12 mouse cellular contexts compared by ENCODE assay signal in the genomic region with DNA sequence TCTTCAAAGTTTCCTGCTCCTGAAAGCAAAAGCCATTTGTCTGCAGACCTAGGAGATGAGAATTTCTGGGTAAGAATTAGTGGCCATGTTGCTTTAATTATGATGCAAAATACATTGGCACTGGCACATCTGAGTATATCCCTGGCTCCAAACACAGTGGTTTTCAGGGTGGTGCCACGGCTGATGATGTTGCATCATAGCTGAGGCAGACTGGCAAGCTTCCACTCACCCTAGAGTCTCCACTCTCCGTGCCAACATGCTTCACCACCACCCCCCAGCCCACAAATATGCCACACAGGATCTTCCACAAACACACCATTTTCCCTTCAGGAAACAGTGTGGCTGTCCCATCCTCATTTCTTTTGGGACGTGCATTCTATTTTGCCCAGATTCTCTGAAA.
DNase-seq lines count a peak whose midpoint lies in the region; ATAC-seq and TF ChIP-seq lines count a peak whose summit lies in the region.
"Had no signal": no experiment of that assay in that cellular context is flagged by ENCODE, and none has a peak within 500 bp of the region (broad histone marks: within the 10 kb centered on the region; RNA-seq: fewer than 3 reads in every experiment).

No protein-coding gene starts in this region.

- no peaks in the 10 kb centered on the region for H3K4me1 ChIP-seq in lung, postnatal 0 days (ENCODE audit: insufficient read depth, low read depth, low read length)
- H3K4me1 ChIP-seq in hindbrain, embryonic 13.5 days (replicated peaks) = no peaks in the 10 kb centered on the region
- no peaks in the 10 kb centered on the region for H3K4me1 ChIP-seq in forebrain, embryonic 11.5 days (replicated peaks; ENCODE audit: control insufficient read depth, insufficient read depth, low read length)

- TF ChIP-seq EP300 in lung, postnatal 0 days (IDR thresholded peaks at IDR 0.05) = no peak

- no peak for ATAC-seq in lung, postnatal 0 days
- no peak for ATAC-seq in hindbrain, embryonic 13.5 days (ENCODE audit: low FRiP score)
- ATAC-seq in forebrain, embryonic 11.5 days (replicated peaks; ENCODE audit: low FRiP score) = no peak

- H3K9ac ChIP-seq in lung, postnatal 0 days (replicated peaks; ENCODE audit: low read depth) = no peak overlapping the region
- no peak overlapping the region for H3K9ac ChIP-seq in hindbrain, embryonic 13.5 days
- no peak overlapping the region for H3K9ac ChIP-seq in forebrain, embryonic 11.5 days (ENCODE audit: low read length)

- no peak overlapping the region for H3K4me2 ChIP-seq in lung, postnatal 0 days (replicated peaks; ENCODE audit: low read depth, low read length)
- no peak overlapping the region for H3K4me2 ChIP-seq in hindbrain, embryonic 13.5 days
- no peak overlapping the region for H3K4me2 ChIP-seq in forebrain, embryonic 11.5 days (ENCODE audit: low read depth, low read length, severe bottlenecking)

- H3K27ac ChIP-seq in lung, postnatal 0 days (ENCODE audit: low read length) = no peak overlapping the region
- H3K27ac ChIP-seq in hindbrain, embryonic 13.5 days = no peak overlapping the region
- H3K27ac ChIP-seq in forebrain, embryonic 11.5 days (ENCODE audit: low read depth, low read length) = no peak overlapping the region
- H3K27ac ChIP-seq: heart, adult 2 months had no signal

- H3K9me3 ChIP-seq in lung, postnatal 0 days (ENCODE audit: low read length) = no peaks in the 10 kb centered on the region
- no peaks in the 10 kb centered on the region for H3K9me3 ChIP-seq in hindbrain, embryonic 13.5 days
- no peaks in the 10 kb centered on the region for H3K9me3 ChIP-seq in forebrain, embryonic 11.5 days (ENCODE audit: control insufficient read depth, low read length)

- no peak overlapping the region for H3K4me3 ChIP-seq in lung, postnatal 0 days (ENCODE audit: low read depth, low read length)
- no peak overlapping the region for H3K4me3 ChIP-seq in hindbrain, embryonic 13.5 days
- no peak overlapping the region for H3K4me3 ChIP-seq in forebrain, embryonic 11.5 days (ENCODE audit: low read depth, low read length)
- H3K4me3 ChIP-seq: erythroblast, embryonic 14.5 days; heart, adult 2 months had no signal

- no peaks in the 10 kb centered on the region for H3K27me3 ChIP-seq in lung, postnatal 0 days (replicated peaks; ENCODE audit: insufficient read depth, low read length)
- no peaks in the 10 kb centered on the region for H3K27me3 ChIP-seq in hindbrain, embryonic 13.5 days
- H3K27me3 ChIP-seq in forebrain, embryonic 11.5 days (ENCODE audit: control insufficient read depth, insufficient read depth, low read length) = no peaks in the 10 kb centered on the region

- H3K36me3 ChIP-seq in lung, postnatal 0 days (ENCODE audit: insufficient read depth, low read length) = no peaks in the 10 kb centered on the region
- no peaks in the 10 kb centered on the region for H3K36me3 ChIP-seq in hindbrain, embryonic 13.5 days
- no peaks in the 10 kb centered on the region for H3K36me3 ChIP-seq in forebrain, embryonic 11.5 days (ENCODE audit: control insufficient read depth, insufficient read depth, low read length)

- WGBS in lung, postnatal 0 days = 48% methylated on average over 3 of the region's 3 CpGs
- 89% methylated on average over 3 of the region's 3 CpGs for WGBS in hindbrain, embryonic 13.5 days
- WGBS in forebrain, embryonic 11.5 days = 88% methylated on average over 3 of the region's 3 CpGs

- peak; percentile 6 for DNase-seq in kidney, adult 11 months
- DNase-seq in kidney, postnatal 14 days = no peak
- DNase-seq in 3T3-L1 (ENCODE audit: low read depth, low spot score) = peak; percentile 86
- peak; percentile 67 for DNase-seq in adrenal gland, postnatal 10 days
- DNase-seq in lung, postnatal 0 days (ENCODE audit: low spot score) = peak; percentile 11
- DNase-seq in thymus, postnatal 14 days = no peak
- DNase-seq in forebrain, embryonic 11.5 days (ENCODE audit: low spot score) = no peak
- DNase-seq: cerebellum, adult 11 months; thymus, postnatal 36 days had no signal

- TF ChIP-seq CTCF in lung, postnatal 0 days (IDR thresholded peaks at IDR 0.05) = no peak

Comparison
In these comparisons a context has a peak if more than half of its experiments do, and no peak if none do; other contexts are left out.
1. DNase-seq: peak in kidney, adult 11 months (single experiment), 3T3-L1 (single experiment), adrenal gland, postnatal 10 days (single experiment) and lung, postnatal 0 days (single experiment); none in kidney, postnatal 14 days (single experiment), thymus, postnatal 14 days (single experiment) and forebrain, embryonic 11.5 days (single experiment).